ENCODE assay signal across 18 mouse cellular contexts in the genomic region with DNA sequence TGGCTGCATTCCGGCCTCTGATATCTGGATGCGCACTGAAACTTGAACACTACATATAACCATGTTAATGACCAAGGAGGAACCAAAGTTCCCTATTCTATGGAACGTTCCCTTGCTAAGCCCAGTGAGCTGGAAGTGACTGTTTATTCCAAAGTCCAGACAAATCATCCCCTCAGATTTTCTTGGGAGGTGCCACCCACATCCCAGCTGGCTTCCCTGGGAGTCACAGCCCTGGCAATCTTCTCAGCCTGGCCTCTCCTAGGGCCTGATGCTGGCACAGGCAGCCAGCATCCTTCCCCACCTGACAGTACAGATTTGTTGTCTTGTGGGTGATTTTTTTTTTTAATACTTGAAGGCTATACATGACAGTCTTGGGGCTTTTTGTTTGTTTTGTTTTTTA. TPM values are rescaled to one million over a fixed set of nuclear protein-coding genes. Genes with fewer than 3 reads are reported as not detected.
"Had no signal": no experiment of that assay in that cellular context is flagged by ENCODE, and none has a peak within 500 bp of the region (broad histone marks: within the 10 kb centered on the region; RNA-seq: fewer than 3 reads in every experiment).

No protein-coding gene starts in this region.

- H3K4me2 ChIP-seq: liver, embryonic 13.5 days; lung, embryonic 14.5 days; midbrain, embryonic 12.5 days; midbrain, embryonic 15.5 days; neural tube, embryonic 12.5 days; neural tube, embryonic 15.5 days; stomach, embryonic 15.5 days had no signal

- H3K4me1 ChIP-seq: midbrain, embryonic 12.5 days; midbrain, embryonic 15.5 days; neural tube, embryonic 12.5 days; neural tube, embryonic 15.5 days had no signal

- H3K4me3 ChIP-seq: liver, embryonic 13.5 days; midbrain, embryonic 12.5 days; midbrain, embryonic 15.5 days; neural tube, embryonic 12.5 days; neural tube, embryonic 15.5 days; stomach, embryonic 15.5 days had no signal

- H3K27me3 ChIP-seq: liver, embryonic 13.5 days; midbrain, embryonic 12.5 days; midbrain, embryonic 15.5 days; neural tube, embryonic 12.5 days; neural tube, embryonic 15.5 days; stomach, embryonic 15.5 days had no signal

- ATAC-seq: lung, postnatal 0 days; midbrain, embryonic 15.5 days had no signal

- H3K36me3 ChIP-seq: midbrain, embryonic 12.5 days; midbrain, embryonic 15.5 days; neural tube, embryonic 12.5 days had no signal

- H3K9me3 ChIP-seq: liver, embryonic 13.5 days; midbrain, embryonic 12.5 days; midbrain, embryonic 15.5 days; neural tube, embryonic 12.5 days; neural tube, embryonic 15.5 days; stomach, embryonic 15.5 days had no signal

- H3K9ac ChIP-seq: liver, embryonic 13.5 days; lung, embryonic 14.5 days; midbrain, embryonic 12.5 days; midbrain, embryonic 15.5 days; neural tube, embryonic 12.5 days; neural tube, embryonic 15.5 days; stomach, embryonic 15.5 days had no signal

- DNase-seq: kidney, adult 11 months; liver, embryonic 13.5 days; lung, embryonic 14.5 days; retina, postnatal 1 day; right cerebral cortex, postnatal 14 days; right cerebral cortex, postnatal 4 days; spleen, adult 18-20 months; thymus, postnatal 25 days had no signal

- H3K27ac ChIP-seq: kidney, postnatal 0 days; liver, embryonic 13.5 days; macrophage; midbrain, embryonic 12.5 days; midbrain, embryonic 15.5 days; neural tube, embryonic 12.5 days; neural tube, embryonic 15.5 days; stomach, embryonic 15.5 days had no signal

RNA-seq across cellular contexts. Expression of gene C1s2, which starts 43.6 kb away (rescaled TPM):
- total RNA-seq: megakaryocyte, adult 5-6 weeks had no signal
- polyA plus RNA-seq: limb, embryonic 11.5 days; liver, embryonic 13.5 days; lung, embryonic 14.5 days; macrophage; midbrain, embryonic 12.5 days had no signal
